Comparison of ENCODE assay signal across 7 mouse cellular contexts in genomic region chr5:123013599-123014315, GRCm38 (mm10). TPM values are rescaled to one million over a fixed set of nuclear protein-coding genes. Genes with fewer than 3 reads are reported as not detected.
DNase-seq lines count a peak whose midpoint lies in the region; TF ChIP-seq lines count a peak whose summit lies in the region.

No protein-coding gene starts in this region.

- H3K4me3 ChIP-seq in CH12.LX (replicated peaks in 1 of 3; ENCODE audit: low read depth in 2 of 3, low read length in 2 of 3, poor library complexity in 1 of 3): no peak overlapping the region
- no peak overlapping the region for H3K4me3 ChIP-seq in gastrocnemius, adult 2 months

- H3K27ac ChIP-seq in CH12.LX (ENCODE audit: insufficient read depth, low read depth): no peak overlapping the region
- peak overlapping the region; percentile 98 for H3K27ac ChIP-seq in gastrocnemius, adult 2 months

- TF ChIP-seq EP300 in CH12.LX (IDR thresholded peaks at IDR 0.05; ENCODE audit: low read length): 0 out of 2 replicates have a peak, but pooled peaks have one; percentile 14

- H3K4me1 ChIP-seq in CH12.LX (ENCODE audit: control insufficient read depth in 1 of 2, insufficient read depth in 2 of 2): peaks cover 8 to 46% of the 10 kb centered on the region in 2 experiments

- TF ChIP-seq CTCF in CH12.LX (conservative IDR thresholded peaks at IDR 0.05 in 1 of 2, IDR thresholded peaks at IDR 0.05 in 1 of 2; ENCODE audit: low read depth in 2 of 2, low read length in 2 of 2): peak; percentile 57 to 92; a peak in 3 of 4 replicates
- TF ChIP-seq CTCF in gastrocnemius, adult 2 months (IDR thresholded peaks at IDR 0.05): peak; percentile 87

- dilution Hi-C loops in CH12.LX (cut with MboI; ENCODE audit: extremely low pct_ligation_motif_present, extremely low pct_unique_long_range_greater_than_20kb, low sequenced_read_pairs): no loop called here

- no peak for TF ChIP-seq POLR2A in CH12.LX (IDR thresholded peaks at IDR 0.05; ENCODE audit: low read depth, low read length)

- DNase-seq in CH12.LX (ENCODE audit: extremely low read depth) (peak; percentile 85), NIH3T3 (ENCODE audit: low read depth) (peak; percentile 90)
- DNase-seq in cerebellum, postnatal 14 days: peak; percentile 87 to 88
- peak; percentile 78 for DNase-seq in gastrocnemius, adult 2 months
- peak; percentile 62 to 83 for DNase-seq in layer of hippocampus, adult 18-20 months (ENCODE audit: low spot score in 2 of 2)
- peak; percentile 84 for DNase-seq in lung, postnatal 10 days
- peak; percentile 63 for DNase-seq in right cerebral cortex, postnatal 4 days

- in situ Hi-C loops in CH12.LX (cut with MboI; ENCODE audit: low pct_ligation_motif_present, low pct_unique_long_range_greater_than_20kb, low sequenced_read_pairs): no loop called here

- intact Hi-C loops in gastrocnemius, adult 2 months (cut with DNase I): loop anchor here (1.0 to 5.0 kb wide), 4 partner anchors 34 to 86 kb away; partner anchors contain the start of gene Morn3

- no peaks in the 10 kb centered on the region for H3K27me3 ChIP-seq in CH12.LX (replicated peaks)

- H3K4me2 ChIP-seq in CH12.LX (ENCODE audit: insufficient read depth, low read depth, poor library complexity, severe bottlenecking): peak overlapping the region; percentile 82

- no peaks in the 10 kb centered on the region for H3K9me3 ChIP-seq in CH12.LX (replicated peaks; ENCODE audit: low read length)

- no peaks in the 10 kb centered on the region; the same call in 1 of the 2 replicates for H3K79me2 ChIP-seq in CH12.LX (replicated peaks; ENCODE audit: control insufficient read depth, extremely low read depth, insufficient read depth, poor library complexity, severe bottlenecking)

- no peak overlapping the region; the same call in 1 of the 2 replicates for H3K9ac ChIP-seq in CH12.LX (ENCODE audit: insufficient read depth, low read depth)

- TF ChIP-seq RAD21 in CH12.LX (IDR thresholded peaks at IDR 0.05; ENCODE audit: low read depth, low read length): peak; percentile 80

- peaks cover 0 to 19% of the 10 kb centered on the region in 2 experiments for H3K36me3 ChIP-seq in CH12.LX (replicated peaks in 1 of 2; ENCODE audit: control insufficient read depth in 1 of 2, insufficient read depth in 1 of 2, low read length in 1 of 2)

TF ChIP-seq in CH12.LX, 34 proteins besides CTCF, POLR2A, EP300 and RAD21:
- TF ChIP-seq MEF2A (IDR thresholded peaks at IDR 0.05; ENCODE audit: borderline replicate concordance, low read depth, low read length) (0 out of 2 replicates have a peak, but pooled peaks have one; percentile 20), HCFC1 (IDR thresholded peaks at IDR 0.05; ENCODE audit: low read depth, low read length) (no peak), JUN (IDR thresholded peaks at IDR 0.05; ENCODE audit: insufficient read depth, low read depth, low read length) (no peak), MYC (IDR thresholded peaks at IDR 0.05; ENCODE audit: low read depth, low read length) (peak; percentile 99), SMC3 (IDR thresholded peaks at IDR 0.05; ENCODE audit: low read depth, low read length) (peak; percentile 91), SIN3A (IDR thresholded peaks at IDR 0.05; ENCODE audit: low read length) (peak; percentile 66; the same call in 1 of the 2 replicates), ELF1 (IDR thresholded peaks at IDR 0.05; ENCODE audit: low read depth, low read length) (no peak), IRF4 (IDR thresholded peaks at IDR 0.05; ENCODE audit: low read depth, low read length) (peak; percentile 33; the same call in 1 of the 2 replicates), UBTF (IDR thresholded peaks at IDR 0.05; ENCODE audit: low read depth, low read length) (no peak), JUND (conservative IDR thresholded peaks at IDR 0.05; ENCODE audit: low read depth, low read length) (no peak; the same call in 1 of the 2 replicates), USF1 (IDR thresholded peaks at IDR 0.05; ENCODE audit: low read depth, low read length) (no peak), MAX (IDR thresholded peaks at IDR 0.05; ENCODE audit: low read length) (peak; percentile 95), BHLHE40 (IDR thresholded peaks at IDR 0.05; ENCODE audit: low read depth, low read length) (peak; percentile 0), RCOR1 (conservative IDR thresholded peaks at IDR 0.05; ENCODE audit: low read depth, low read length) (peak; percentile 48; the same call in 1 of the 2 replicates), POLR2AphosphoS2 (IDR thresholded peaks at IDR 0.05; ENCODE audit: low read depth, low read length) (no peak), ZMIZ1 (IDR thresholded peaks at IDR 0.05; ENCODE audit: low read depth, low read length) (no peak), CHD1 (IDR thresholded peaks at IDR 0.05; ENCODE audit: low read depth, low read length) (no peak), NELFE (IDR thresholded peaks at IDR 0.05; ENCODE audit: low read depth, low read length) (peak; percentile 30; the same call in 1 of the 2 replicates), CHD2 (IDR thresholded peaks at IDR 0.05; ENCODE audit: low read length) (no peak), TCF12 (IDR thresholded peaks at IDR 0.05; ENCODE audit: low read depth, low read length) (peak; percentile 27; the same call in 1 of the 2 replicates), USF2 (conservative IDR thresholded peaks at IDR 0.05; ENCODE audit: low read depth, low read length) (no peak), ZC3H11A (IDR thresholded peaks at IDR 0.05; ENCODE audit: low read depth, low read length) (peak; percentile 37), MAZ (IDR thresholded peaks at IDR 0.05; ENCODE audit: low read depth, low read length) (peak; percentile 48; the same call in 1 of the 2 replicates), ETS1 (conservative IDR thresholded peaks at IDR 0.05; ENCODE audit: low read depth, low read length) (0 out of 2 replicates have a peak, but pooled peaks have one; percentile 22), MXI1 (IDR thresholded peaks at IDR 0.05; ENCODE audit: low read depth, low read length) (0 out of 2 replicates have a peak, but pooled peaks have one; percentile 21), MAFK (IDR thresholded peaks at IDR 0.05; ENCODE audit: insufficient replicate concordance, low read length) (no peak), ZKSCAN1 (IDR thresholded peaks at IDR 0.05; ENCODE audit: borderline replicate concordance, low read depth, low read length) (no peak), ZNF384 (IDR thresholded peaks at IDR 0.05; ENCODE audit: low read depth, low read length) (no peak), E2F4 (IDR thresholded peaks at IDR 0.05; ENCODE audit: insufficient replicate concordance, low read depth, low read length) (0 out of 2 replicates have a peak, but pooled peaks have one; percentile 13), KAT2A (IDR thresholded peaks at IDR 0.05; ENCODE audit: insufficient replicate concordance, low read length) (no peak), TBP (conservative IDR thresholded peaks at IDR 0.05; ENCODE audit: low read depth, low read length) (no peak), GABPA (IDR thresholded peaks at IDR 0.05; ENCODE audit: insufficient replicate concordance, low read depth, low read length) (no peak), NRF1 (IDR thresholded peaks at IDR 0.05; ENCODE audit: low read depth, low read length) (no peak), PAX5 (IDR thresholded peaks at IDR 0.05; ENCODE audit: low read length) (no peak)

RNA-seq across cellular contexts. Expression of gene Orai1, which starts 1.1 kb away (rescaled TPM):
- total RNA-seq in CH12.LX (2012; rRNA removed): 17.8 and 18.6 TPM in 2 replicates
- 14.6 and 17.4 TPM in 2 replicates for total RNA-seq in CH12.LX (2014; rRNA removed)
- polyA plus RNA-seq in CH12.LX (2012; ENCODE audit: insufficient read length, low read depth): 23.1 and 27.7 TPM in 2 replicates
- 10 to 100 TPM; 32.1 to 38.7 TPM for total RNA-seq in gastrocnemius, adult 2 months (2021)
- total RNA-seq in layer of hippocampus, adult 18-20 months (2021): 10 to 100 TPM; 11.2 to 11.9 TPM

RNA-seq across cellular contexts. Expression of gene Kdm2b, which starts 24.1 kb away (rescaled TPM):
- total RNA-seq in CH12.LX (2012; rRNA removed) (80.1 and 87.1 TPM in 2 replicates), CH12.LX (2014; rRNA removed) (69.3 and 76.7 TPM in 2 replicates)
- polyA plus RNA-seq in CH12.LX (2012; ENCODE audit: insufficient read length, low read depth): 120 and 138 TPM in 2 replicates
- 10 to 100 TPM; 11.5 to 13.3 TPM for total RNA-seq in gastrocnemius, adult 2 months (2021)
- total RNA-seq in layer of hippocampus, adult 18-20 months (2021): 10 to 100 TPM; 33.5 to 39.4 TPM

RNA-seq across cellular contexts. Expression of gene Morn3, which starts 33.1 kb away (rescaled TPM):
- total RNA-seq in CH12.LX (2012; rRNA removed) (not detected in 2 replicates), CH12.LX (2014; rRNA removed) (not detected in 2 replicates)
- polyA plus RNA-seq in CH12.LX (2012; ENCODE audit: insufficient read length, low read depth): not detected in 2 replicates
- not detected for total RNA-seq in gastrocnemius, adult 2 months (2021)
- total RNA-seq in layer of hippocampus, adult 18-20 months (2021): under 1 TPM; 0.38 to 0.94 TPM

RNA-seq across cellular contexts. Expression of gene Tmem120b, which starts 54.5 kb away (rescaled TPM):
- total RNA-seq in CH12.LX (2012; rRNA removed): 6.1 and 8.0 TPM in 2 replicates
- total RNA-seq in CH12.LX (2014; rRNA removed): 4.6 and 4.8 TPM in 2 replicates
- 4.5 and 6.2 TPM in 2 replicates for polyA plus RNA-seq in CH12.LX (2012; ENCODE audit: insufficient read length, low read depth)
- 10 to 100 TPM; 19.2 to 23.2 TPM for total RNA-seq in gastrocnemius, adult 2 months (2021)
- total RNA-seq in layer of hippocampus, adult 18-20 months (2021): 10 to 100 TPM; 16.4 to 17.6 TPM
